ENCODE assay signal across 28 mouse cellular contexts in the genomic region with DNA sequence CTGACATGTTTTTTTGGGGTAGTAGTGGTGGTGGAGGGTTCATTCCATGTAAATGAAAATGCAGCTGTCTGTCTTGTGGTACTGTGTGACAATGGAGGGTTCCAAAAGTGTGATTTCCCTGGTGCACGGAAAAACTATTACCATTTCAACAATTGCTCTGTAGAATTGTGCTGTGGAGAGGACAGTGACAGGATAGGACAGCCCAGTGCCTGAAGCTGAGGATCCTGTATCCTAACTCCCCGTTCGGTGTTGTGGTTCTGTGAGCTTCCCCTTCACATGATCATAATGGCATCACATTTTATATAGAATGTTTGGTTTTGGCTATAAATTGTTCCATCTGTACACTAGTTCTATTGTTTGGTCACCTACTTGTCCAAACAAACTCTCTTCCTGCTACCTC.
"Had no signal": no experiment of that assay in that cellular context is flagged by ENCODE, and none has a peak within 500 bp of the region (broad histone marks: within the 10 kb centered on the region; RNA-seq: fewer than 3 reads in every experiment).

No protein-coding gene starts in this region.

- H3K4me1 ChIP-seq: liver, embryonic 12.5 days; liver, embryonic 13.5 days; liver, embryonic 15.5 days; lung, embryonic 15.5 days; midbrain, embryonic 15.5 days had no signal

- H3K9me3 ChIP-seq: limb, embryonic 10.5 days; limb, embryonic 12.5 days; limb, embryonic 13.5 days; limb, embryonic 15.5 days; liver, embryonic 12.5 days; liver, embryonic 13.5 days; liver, embryonic 15.5 days; lung, embryonic 15.5 days; megakaryocyte, embryonic 14.5 days; midbrain, embryonic 10.5 days; midbrain, embryonic 12.5 days; midbrain, embryonic 13.5 days; midbrain, embryonic 15.5 days; neural tube, embryonic 12.5 days had no signal

- H3K27me3 ChIP-seq: limb, embryonic 12.5 days; limb, embryonic 13.5 days; limb, embryonic 15.5 days; liver, embryonic 12.5 days; liver, embryonic 13.5 days; liver, embryonic 15.5 days; lung, embryonic 15.5 days; megakaryocyte, embryonic 14.5 days; midbrain, embryonic 12.5 days; midbrain, embryonic 13.5 days; midbrain, embryonic 15.5 days; neural tube, embryonic 12.5 days had no signal

- H3K4me3 ChIP-seq: limb, embryonic 10.5 days; limb, embryonic 12.5 days; limb, embryonic 13.5 days; limb, embryonic 15.5 days; liver, embryonic 12.5 days; liver, embryonic 13.5 days; liver, embryonic 15.5 days; lung, embryonic 15.5 days; megakaryocyte, embryonic 14.5 days; midbrain, embryonic 10.5 days; midbrain, embryonic 12.5 days; midbrain, embryonic 13.5 days; midbrain, embryonic 15.5 days; myocyte; neural tube, embryonic 12.5 days had no signal

- H3K36me3 ChIP-seq: limb, embryonic 10.5 days; limb, embryonic 12.5 days; limb, embryonic 13.5 days; limb, embryonic 15.5 days; liver, embryonic 12.5 days; liver, embryonic 13.5 days; liver, embryonic 15.5 days; lung, embryonic 15.5 days; midbrain, embryonic 10.5 days; midbrain, embryonic 12.5 days; midbrain, embryonic 13.5 days; midbrain, embryonic 15.5 days; neural tube, embryonic 12.5 days had no signal

- H3K27ac ChIP-seq: limb, embryonic 10.5 days; limb, embryonic 12.5 days; limb, embryonic 13.5 days; limb, embryonic 15.5 days; liver, embryonic 12.5 days; liver, embryonic 13.5 days; liver, embryonic 14.5 days; liver, embryonic 15.5 days; lung, embryonic 15.5 days; macrophage; midbrain, embryonic 10.5 days; midbrain, embryonic 12.5 days; midbrain, embryonic 13.5 days; midbrain, embryonic 15.5 days; neural tube, embryonic 12.5 days had no signal

- DNase-seq: left cerebral cortex, postnatal 4 days; liver; liver, embryonic 13.5 days; liver, postnatal 0 days; lung, adult 18-20 months; lung, adult 2 months; lung, embryonic 14.5 days; lung, postnatal 10 days; lung, postnatal 14 days; lung, postnatal 36 days; lung, postnatal 4 days; midbrain, embryonic 14.5 days had no signal
